25 mouse cellular contexts compared by ENCODE assay signal in the genomic region with DNA sequence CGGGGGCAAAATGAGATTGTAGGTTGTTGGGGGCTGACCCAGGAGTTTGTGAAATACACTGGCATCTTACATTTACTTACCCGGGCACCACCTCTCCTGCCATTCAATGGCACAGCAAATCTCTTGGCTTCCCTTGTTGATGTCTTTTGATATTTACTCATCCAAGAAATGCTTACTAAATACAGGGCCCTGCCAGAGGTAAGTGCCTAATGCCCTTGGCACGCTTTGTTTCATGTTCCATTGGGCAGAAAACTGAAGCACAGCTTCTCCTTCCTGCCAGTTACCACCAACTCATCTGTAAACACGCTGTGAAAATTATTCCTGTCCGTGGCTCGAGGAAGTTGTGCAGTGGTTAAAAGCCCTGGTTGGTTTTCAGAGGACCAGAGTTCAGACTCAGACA. TPM values are rescaled to one million over a fixed set of nuclear protein-coding genes. Genes with fewer than 3 reads are reported as not detected.
"Had no signal": no experiment of that assay in that cellular context is flagged by ENCODE, and none has a peak within 500 bp of the region (broad histone marks: within the 10 kb centered on the region; RNA-seq: fewer than 3 reads in every experiment).

No protein-coding gene starts in this region.

- H3K4me2 ChIP-seq: kidney, embryonic 15.5 days; liver, embryonic 12.5 days; liver, embryonic 15.5 days; lung, embryonic 15.5 days; midbrain, embryonic 13.5 days; neural tube, embryonic 13.5 days; stomach, embryonic 15.5 days had no signal

- H3K4me3 ChIP-seq: kidney, embryonic 15.5 days; liver, embryonic 12.5 days; liver, embryonic 15.5 days; lung, embryonic 15.5 days; megakaryocyte, embryonic 14.5 days; midbrain, embryonic 10.5 days; midbrain, embryonic 13.5 days; myocyte; neural tube, embryonic 13.5 days; stomach, embryonic 15.5 days had no signal

- ATAC-seq: liver, embryonic 12.5 days; midbrain, embryonic 13.5 days; midbrain, embryonic 16.5 days had no signal

- H3K4me1 ChIP-seq: kidney, embryonic 15.5 days; lung, embryonic 15.5 days; megakaryocyte, embryonic 14.5 days; midbrain, embryonic 10.5 days; midbrain, embryonic 13.5 days; neural tube, embryonic 13.5 days; stomach, embryonic 15.5 days had no signal

- H3K9me3 ChIP-seq: kidney, embryonic 15.5 days; liver, embryonic 12.5 days; liver, embryonic 15.5 days; lung, embryonic 15.5 days; midbrain, embryonic 10.5 days; midbrain, embryonic 13.5 days; neural tube, embryonic 13.5 days; stomach, embryonic 15.5 days had no signal

- H3K27ac ChIP-seq: kidney, embryonic 15.5 days; liver, embryonic 12.5 days; liver, embryonic 15.5 days; lung, embryonic 15.5 days; midbrain, embryonic 10.5 days; midbrain, embryonic 13.5 days; neural tube, embryonic 13.5 days; stomach, embryonic 15.5 days had no signal

- H3K9ac ChIP-seq: kidney, embryonic 15.5 days; liver, embryonic 12.5 days; liver, embryonic 15.5 days; lung, embryonic 15.5 days; midbrain, embryonic 13.5 days; neural tube, embryonic 13.5 days; stomach, embryonic 15.5 days had no signal

- H3K27me3 ChIP-seq: kidney, embryonic 15.5 days; liver, embryonic 12.5 days; liver, embryonic 15.5 days; lung, embryonic 15.5 days; megakaryocyte, embryonic 14.5 days; midbrain, embryonic 13.5 days; neural tube, embryonic 13.5 days; stomach, embryonic 15.5 days had no signal

- H3K36me3 ChIP-seq: kidney, embryonic 15.5 days; liver, embryonic 12.5 days; liver, embryonic 15.5 days; lung, embryonic 15.5 days; midbrain, embryonic 10.5 days; midbrain, embryonic 13.5 days; neural tube, embryonic 13.5 days; stomach, embryonic 15.5 days had no signal

- DNase-seq: kidney, adult 8-10 months; kidney, postnatal 10 days; kidney, postnatal 36 days; lung, adult 18-20 months; lung, postnatal 10 days; lung, postnatal 36 days; retina, postnatal 1 day; right cerebral cortex, postnatal 25 days; spleen, adult 18-20 months; thymus, postnatal 25 days had no signal

RNA-seq across cellular contexts. Expression of gene Gpr39, which starts 39.4 kb away (rescaled TPM):
- total RNA-seq: left cerebral cortex, adult 18-20 months; left cerebral cortex, postnatal 36 days; monocyte, adult 5-6 weeks; neutrophil, adult 5-6 weeks had no signal
- polyA plus RNA-seq: midbrain, embryonic 10.5 days; midbrain, embryonic 13.5 days; neural tube, embryonic 13.5 days had no signal
